Mouse (Mus musculus) erythroid progenitor cell, adult 5-6 weeks (primary cell): ENCODE results near the gene Wwp2. TPM values are rescaled to one million over a fixed set of nuclear protein-coding genes. Genes with fewer than 3 reads are reported as not detected.

Experiments
- ATAC-seq: replicated peaks from 2 replicates; pipeline ENCODE4 v1.8.0; 2016; ENCODE audit warnings: moderate number of reproducible peaks, mild to moderate bottlenecking, moderate TSS enrichment, inconsistent platforms; ENCODE audit not compliant: poor library complexity, low FRiP score, severe bottlenecking
- total RNA-seq, 2 experiments: library from RNA; stranded (forward) in 1 of 2; stranded (reverse) in 1 of 2; fragments of 150-400 nt in 1 of 2; fragments of 186-747, 209-891 nt in 1 of 2; gene quantifications; 2 replicates each; pipeline versions ENCODE4 v1.2.3 to v1.2.4; 2015 to 2017; ENCODE audit warnings: low replicate concordance in 2 of 2

Wwp2 gene
- total RNA-seq, 2 experiments from 2014 or later = 127 to 132 TPM

DNA sequence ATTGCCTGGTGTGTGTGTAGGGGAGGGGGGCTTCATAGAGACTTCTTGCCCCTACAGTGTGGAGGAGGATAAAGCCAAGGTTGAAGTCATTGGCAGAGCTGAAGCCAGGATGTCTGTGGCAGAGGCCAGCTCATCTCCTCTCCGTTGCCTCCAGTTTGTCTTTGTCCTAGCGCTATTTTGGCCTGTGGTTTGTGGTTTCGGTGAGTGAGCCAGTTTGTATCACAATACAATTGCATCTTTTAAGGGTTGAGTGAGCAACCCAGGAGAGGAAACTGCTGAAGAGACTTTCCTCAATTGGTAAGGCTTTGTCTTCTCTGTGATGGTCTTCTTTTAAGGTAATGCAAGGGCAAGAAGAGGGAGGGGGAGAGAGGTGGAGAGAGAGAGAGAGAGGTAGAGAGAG is 66.8 kb downstream of the Wwp2 start:
- ATAC-seq = no peak

DNA sequence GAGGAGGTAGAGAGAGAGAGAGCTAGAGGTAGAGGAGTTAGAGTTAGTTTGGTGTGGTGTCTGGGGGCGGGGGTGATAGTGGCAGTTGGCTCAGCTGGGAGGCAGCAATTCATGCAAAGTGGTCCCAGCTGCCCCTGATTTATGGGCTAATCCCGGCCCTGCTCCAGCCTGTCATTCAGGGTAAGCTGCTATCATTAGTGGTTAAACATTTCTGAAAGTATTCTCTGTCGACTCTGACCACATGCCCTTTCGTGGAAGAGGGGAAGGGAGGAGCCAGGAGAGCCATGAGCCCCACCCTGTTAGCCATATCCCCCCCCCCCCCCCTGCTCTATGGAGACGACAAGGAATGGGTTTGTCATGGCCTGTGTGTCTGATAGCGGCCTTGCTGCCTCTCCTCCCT is 67.2 kb downstream of the Wwp2 start:
- ATAC-seq = no peak

DNA sequence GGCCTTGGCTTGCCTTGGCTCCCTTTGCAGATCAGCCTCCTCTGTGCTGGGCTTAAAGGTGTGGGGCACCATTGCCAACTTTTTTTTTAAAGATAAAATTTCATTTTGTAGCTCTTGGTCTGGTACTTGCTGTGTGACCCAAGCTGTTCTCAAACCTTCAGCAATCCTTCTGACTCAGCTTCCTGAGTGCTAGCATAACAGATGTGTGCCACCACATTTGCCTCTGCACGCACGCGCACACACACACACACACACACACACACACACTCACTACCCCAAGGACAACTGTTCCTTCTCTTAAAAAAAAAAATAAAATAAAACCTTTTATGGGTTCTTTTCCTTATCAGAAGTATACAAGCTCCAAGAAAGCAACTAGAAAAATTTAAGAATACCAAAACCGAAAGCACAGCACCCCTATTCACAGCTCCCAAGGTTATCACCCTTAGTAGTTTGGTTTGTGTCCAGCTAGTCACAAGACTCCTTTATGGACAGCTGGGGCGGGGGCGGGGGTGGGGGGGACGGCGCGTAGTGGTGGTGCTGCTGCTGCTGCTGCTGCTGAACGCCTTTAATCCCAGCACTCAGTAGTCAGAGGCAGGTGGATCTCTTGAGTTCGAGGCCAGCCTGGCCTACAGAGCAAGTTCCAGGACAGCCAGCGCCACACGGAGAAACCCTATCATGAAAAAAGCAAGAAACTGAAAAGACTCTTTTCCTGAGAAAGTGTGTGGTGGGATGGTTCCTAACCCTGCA is 68.2 kb downstream of the Wwp2 start:
- ATAC-seq = no peak

DNA sequence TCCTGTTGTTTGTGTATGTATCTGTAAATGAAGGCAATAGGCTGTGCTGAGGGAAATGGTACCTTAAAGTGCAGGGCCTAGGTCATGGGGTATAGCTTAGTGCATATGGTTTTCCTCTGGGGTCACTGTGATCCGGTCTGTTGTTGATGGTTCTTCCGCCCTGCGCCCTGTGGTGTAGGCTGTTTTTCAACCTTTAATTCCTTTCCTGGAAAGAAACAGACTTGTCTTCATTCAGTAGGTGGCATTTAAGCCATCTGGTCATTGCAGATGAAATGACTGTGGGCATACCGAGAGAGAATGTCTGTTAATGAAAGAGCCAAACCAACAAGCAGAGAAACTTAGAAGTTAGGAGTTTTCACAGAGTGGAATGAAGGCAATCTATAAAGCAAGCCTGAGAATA is 69.1 kb downstream of the Wwp2 start:
- ATAC-seq = no peak

GRCm38 (mm10) chr8:107507019-107507418 is 70.9 kb downstream of the Wwp2 start:
- ATAC-seq = no peak

DNA sequence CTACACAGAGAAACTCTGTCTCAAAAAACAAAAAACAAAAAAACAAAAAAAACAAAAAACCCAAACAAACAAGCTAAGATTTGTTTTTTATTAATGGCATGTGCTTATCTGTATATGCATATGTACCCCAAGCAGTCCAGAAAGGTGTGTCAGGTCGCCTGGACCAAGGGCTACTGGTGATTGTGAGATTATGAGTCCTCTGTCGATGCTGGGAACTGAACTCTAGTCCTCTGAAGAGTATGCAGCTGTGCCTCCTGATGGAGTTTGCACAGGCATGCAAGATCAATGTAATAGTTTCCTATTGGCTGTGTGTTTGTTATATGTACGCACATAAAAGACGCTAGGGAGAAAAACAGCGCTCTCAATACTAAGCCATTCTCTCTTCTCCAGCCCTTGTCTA is 74.0 kb downstream of the Wwp2 start:
- ATAC-seq = no peak

- ATAC-seq = no peak
Measured at GRCm38 (mm10) chr8:107510766-107511165, 74.6 kb downstream of the Wwp2 start.

DNA sequence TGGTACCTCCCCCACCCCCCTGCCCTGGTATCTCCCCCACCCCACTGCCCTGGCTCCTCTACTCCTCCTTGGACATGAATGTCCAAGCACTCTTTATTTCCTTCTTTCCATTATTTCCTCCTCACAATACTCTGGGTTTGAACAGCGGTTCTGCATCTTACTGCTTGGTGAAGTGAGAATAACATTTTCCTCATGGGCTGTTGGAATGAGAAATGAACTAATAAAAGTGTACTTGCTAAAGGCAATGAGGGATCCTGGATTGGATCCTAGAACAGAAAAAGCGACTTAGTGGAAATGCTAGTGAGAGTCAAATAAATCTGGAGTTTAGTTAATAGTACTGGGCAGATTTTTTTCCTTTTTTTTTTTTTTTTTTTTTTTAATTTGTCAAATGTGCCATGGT is 77.1 kb downstream of the Wwp2 start:
- ATAC-seq = no peak

- ATAC-seq = no peak
Measured at GRCm38 (mm10) chr8:107514949-107515721, 79.0 kb downstream of the Wwp2 start.

GRCm38 (mm10) chr8:107518726-107519125 is 82.6 kb downstream of the Wwp2 start:
- no peak for ATAC-seq

- ATAC-seq = no peak
Measured at GRCm38 (mm10) chr8:107519860-107520259, 83.7 kb downstream of the Wwp2 start.

DNA sequence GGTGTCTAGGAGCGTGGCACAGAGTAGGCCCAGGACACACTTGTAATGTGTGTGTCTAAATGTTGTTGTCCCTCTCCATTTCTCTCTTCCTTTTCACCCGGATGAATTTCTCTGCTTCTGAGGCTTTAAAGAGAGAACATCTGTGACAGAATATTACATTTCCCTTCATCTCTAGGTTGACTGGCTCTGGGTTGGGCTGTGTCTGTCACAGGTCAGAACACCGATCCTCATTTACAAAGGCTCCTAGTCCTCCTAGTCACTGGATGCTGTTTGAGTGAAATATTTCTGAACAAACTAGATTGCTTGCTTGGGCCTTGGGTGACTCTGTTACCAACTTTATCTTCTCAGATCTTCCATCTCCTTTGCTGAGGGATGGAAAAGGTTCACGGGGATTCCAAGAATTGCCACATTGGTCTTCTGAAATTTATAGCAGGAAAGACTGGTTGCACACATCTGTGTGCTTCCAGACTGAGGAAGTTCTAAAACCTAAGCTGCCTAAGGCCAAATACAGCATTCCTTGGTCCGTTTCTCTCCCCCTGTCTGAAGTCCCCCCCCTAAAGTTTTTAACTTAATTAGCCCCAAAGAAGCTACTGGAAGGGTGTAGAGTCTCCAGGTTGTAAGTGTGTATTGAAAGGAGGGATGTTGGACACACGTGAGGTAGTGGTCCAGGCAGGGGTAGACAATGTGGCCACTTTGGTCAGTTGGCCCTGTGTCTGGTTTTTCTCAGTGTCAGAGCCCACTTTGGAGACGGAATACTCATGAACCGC is 85.8 kb downstream of the Wwp2 start:
- no peak for ATAC-seq

DNA sequence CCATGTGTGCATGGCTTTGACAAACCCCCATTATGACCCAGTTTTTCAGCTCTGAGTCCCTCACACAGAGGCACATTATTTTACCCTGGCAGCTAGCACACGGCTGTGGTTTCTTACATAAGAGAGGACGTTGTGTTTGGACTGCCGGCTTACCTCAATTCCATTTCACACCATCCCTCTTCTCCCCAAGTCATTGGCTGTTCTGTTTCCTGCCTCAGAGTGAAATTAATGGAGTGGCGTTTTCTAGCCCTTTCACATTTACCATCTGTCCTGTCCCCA is 86.3 kb downstream of the Wwp2 start:
- no peak for ATAC-seq

DNA sequence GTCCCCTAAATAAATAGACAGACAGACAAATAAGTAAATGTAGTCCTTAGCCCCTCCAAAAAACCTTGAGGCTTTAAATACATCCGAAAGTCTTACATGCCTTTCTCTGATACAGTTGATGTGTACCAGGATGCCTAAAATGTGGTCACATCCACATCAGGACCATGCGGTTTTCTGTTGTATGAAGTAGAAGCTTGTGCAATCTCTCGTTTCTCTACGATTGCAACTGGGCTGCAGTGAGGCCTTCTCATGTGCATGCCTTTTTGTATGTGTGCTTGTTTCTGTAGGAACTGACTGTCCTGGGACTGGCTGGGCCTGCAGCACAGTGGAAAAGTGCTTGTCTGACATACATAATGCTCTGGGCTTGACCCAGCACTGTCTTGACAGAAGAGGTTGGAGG is 88.4 kb downstream of the Wwp2 start:
- ATAC-seq = no peak

- no peak for ATAC-seq
Measured at GRCm38 (mm10) chr8:107528786-107529185, 92.6 kb downstream of the Wwp2 start.

DNA sequence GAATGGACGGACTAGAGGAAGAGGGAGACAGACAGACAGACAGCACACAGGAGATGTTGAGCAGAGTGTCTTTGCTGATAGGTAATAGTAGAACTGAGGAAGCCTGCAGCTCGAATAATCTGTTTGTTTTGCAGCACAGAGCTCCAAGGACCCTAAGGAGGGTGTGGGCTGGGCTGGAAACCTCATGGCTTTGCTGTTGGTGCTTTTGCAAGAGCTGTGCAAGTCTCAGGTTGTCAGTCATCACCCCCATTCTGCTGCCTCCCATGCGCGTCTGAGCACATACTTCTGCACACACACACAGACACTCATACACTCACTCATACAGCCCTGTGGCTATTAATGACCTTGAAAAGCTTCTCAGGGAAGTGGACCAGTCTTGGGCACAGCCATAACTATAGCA is 101.3 kb downstream of the Wwp2 start:
- no peak for ATAC-seq

- ATAC-seq = no peak
Measured at GRCm38 (mm10) chr8:107540623-107541022, 104.5 kb downstream of the Wwp2 start.

DNA sequence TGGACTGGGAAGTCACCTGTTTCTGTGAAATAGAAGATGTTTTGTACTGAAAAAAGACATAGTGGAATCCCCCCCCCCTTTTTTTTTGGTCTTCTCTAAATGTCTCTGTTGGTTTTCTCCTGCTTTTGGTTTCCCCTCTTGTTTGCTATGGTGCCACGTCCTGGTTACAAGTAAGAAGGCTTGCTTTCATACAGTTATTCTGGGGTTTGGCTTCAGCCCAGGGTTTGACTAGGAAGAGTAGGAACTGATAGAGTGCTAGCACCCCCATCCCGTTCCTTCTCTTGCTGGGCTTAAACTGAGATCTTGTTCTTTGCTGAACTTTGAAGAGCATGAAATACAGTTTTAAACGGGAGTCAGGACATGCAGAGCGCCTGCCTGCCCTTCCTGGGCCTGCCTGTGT is 105.2 kb downstream of the Wwp2 start:
- no peak for ATAC-seq

GRCm38 (mm10) chr8:107542151-107542550 is 106.0 kb downstream of the Wwp2 start:
- ATAC-seq = no peak

GRCm38 (mm10) chr8:107543714-107544113 is 107.5 kb downstream of the Wwp2 start:
- no peak for ATAC-seq

GRCm38 (mm10) chr8:107544211-107544610 is 108.0 kb downstream of the Wwp2 start:
- ATAC-seq = no peak
